Mouse (Mus musculus) testis, adult 2 months (tissue): ENCODE measurements around the gene Vegfa. TPM values are rescaled to one million over a fixed set of nuclear protein-coding genes. Genes with fewer than 3 reads are reported as not detected.
"Not testable (repeated sequence)": the region's sequence is repeated elsewhere in the genome, so short reads cannot be mapped to it uniquely, and the experiment has no call there.

Source experiments
- H3K27ac ChIP-seq: fragments of 200-500 bp; 2 replicates; pipeline ENCODE4 v1.5.1; 2012; ENCODE audit warnings: low read depth, low read length; ENCODE audit not compliant: control insufficient read depth, insufficient read depth
- H3K27me3 ChIP-seq: fragments of 200-500 bp; 2 replicates; pipeline ENCODE4 v1.6.1; 2012; ENCODE audit warnings: mild to moderate bottlenecking, low read length, moderate library complexity; ENCODE audit not compliant: control insufficient read depth, insufficient read depth
- H3K36me3 ChIP-seq: fragments of 200-500 bp; 2 replicates; pipeline ENCODE4 v1.6.1; 2012; ENCODE audit warnings: mild to moderate bottlenecking, low read length; ENCODE audit not compliant: control insufficient read depth, insufficient read depth
- H3K4me1 ChIP-seq: fragments of 200-500 bp; 2 replicates; pipeline ENCODE4 v1.6.1; 2012; ENCODE audit warnings: low read length; ENCODE audit not compliant: control insufficient read depth, insufficient read depth
- H3K4me3 ChIP-seq: fragments of 200-500 bp; 2 replicates; pipeline ENCODE4 v1.5.1; 2012; ENCODE audit warnings: low read depth, mild to moderate bottlenecking, low read length, moderate library complexity, mixed read lengths; ENCODE audit not compliant: control insufficient read depth
- CTCF ChIP-seq: fragments of 200-500 bp; IDR thresholded peaks from 2 replicates; pipeline ENCODE4 v1.5.1; 2012; ENCODE audit warnings: low read depth, mild to moderate bottlenecking, inconsistent platforms, low read length, moderate library complexity; ENCODE audit not compliant: control insufficient read depth, insufficient read depth, insufficient replicate concordance
- POLR2A ChIP-seq: fragments of 200-500 bp; IDR thresholded peaks from 2 replicates; pipeline ENCODE4 v1.6.1; 2012; ENCODE audit warnings: low read depth, mild to moderate bottlenecking, inconsistent platforms, low read length, moderate library complexity; ENCODE audit not compliant: control insufficient read depth
- polyA plus RNA-seq: library from polyadenylated mRNA; depleted of rRNA; stranded (reverse); fragments of >200 nt; gene quantifications from 2 replicates; pipeline ENCODE4 v1.2.3, GENCODE M21; 2012

The Vegfa gene
- polyA plus RNA-seq, 1 experiment = 13.2 TPM

- H3K4me1 ChIP-seq = no peaks in the 10 kb centered on the region
- no peak overlapping the region for H3K4me3 ChIP-seq
- H3K36me3 ChIP-seq = no peaks in the 10 kb centered on the region
- no peaks in the 10 kb centered on the region for H3K27me3 ChIP-seq
- TF ChIP-seq POLR2A = no peak
- TF ChIP-seq CTCF = no peak
- H3K27ac ChIP-seq = no peak overlapping the region
Observed at GRCm38 (mm10) chr17:45996921-45997444, 35.2 kb downstream of the Vegfa start.

- Histone ChIP-seq H3K36me3 (no peaks in the 10 kb centered on the region), H3K27ac (no peak overlapping the region), H3K27me3 (no peaks in the 10 kb centered on the region), H3K4me1 (no peaks in the 10 kb centered on the region), H3K4me3 (no peak overlapping the region)
- TF ChIP-seq POLR2A (no peak), CTCF (no peak)
Observed at GRCm38 (mm10) chr17:45994281-45994817, 37.8 kb downstream of the Vegfa start.

- H3K4me3 ChIP-seq = no peak overlapping the region
- no peaks in the 10 kb centered on the region for H3K4me1 ChIP-seq
- no peaks in the 10 kb centered on the region for H3K27me3 ChIP-seq
- no peak for TF ChIP-seq POLR2A
- no peak for TF ChIP-seq CTCF
- no peaks in the 10 kb centered on the region for H3K36me3 ChIP-seq
- no peak overlapping the region for H3K27ac ChIP-seq
Observed at GRCm38 (mm10) chr17:45986915-45987314, 45.3 kb downstream of the Vegfa start.

DNA sequence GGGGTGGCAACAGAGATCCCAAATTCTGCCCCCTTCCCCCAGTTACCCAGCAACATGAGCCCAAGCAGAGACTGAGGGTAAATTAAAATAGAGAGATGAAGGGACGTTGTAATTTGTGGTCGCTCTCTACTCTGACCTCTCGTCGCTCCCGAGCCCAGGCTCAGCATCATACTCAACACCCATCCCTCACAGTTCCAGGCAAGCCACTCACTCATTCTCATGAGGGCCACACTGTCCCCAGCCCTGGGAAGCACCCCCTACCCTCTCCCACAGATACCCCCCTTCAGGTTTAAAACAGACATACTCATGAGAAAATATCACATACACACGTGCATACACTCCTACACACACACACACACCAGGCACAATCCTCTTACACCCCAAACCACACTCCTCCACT, 45.8 kb downstream of the Vegfa start:
- H3K27ac ChIP-seq = no peak overlapping the region
- TF ChIP-seq POLR2A = no peak
- TF ChIP-seq CTCF = no peak
- H3K4me1 ChIP-seq = no peaks in the 10 kb centered on the region
- H3K27me3 ChIP-seq = no peaks in the 10 kb centered on the region
- no peaks in the 10 kb centered on the region for H3K36me3 ChIP-seq
- no peak overlapping the region for H3K4me3 ChIP-seq

DNA sequence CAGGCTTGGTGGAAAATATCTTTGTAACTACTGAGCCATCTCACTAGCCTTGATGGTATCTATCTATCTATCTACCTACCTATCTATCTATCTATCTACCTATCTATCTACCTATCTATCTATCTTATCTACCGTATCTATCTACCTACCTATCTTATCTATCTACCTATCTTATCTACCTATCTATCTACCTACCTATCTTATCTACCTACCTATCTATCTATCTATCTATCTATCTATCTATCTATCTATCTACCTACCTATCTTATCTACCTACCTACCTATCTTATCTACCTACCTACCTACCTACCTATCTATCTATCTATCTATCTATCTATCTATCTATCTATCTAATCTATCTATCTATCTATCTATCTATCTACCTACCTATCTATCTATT, 49.0 kb downstream of the Vegfa start:
- not testable (repeated sequence) for H3K4me1 ChIP-seq, H3K27ac ChIP-seq, H3K4me3 ChIP-seq, H3K36me3 ChIP-seq, H3K27me3 ChIP-seq

DNA sequence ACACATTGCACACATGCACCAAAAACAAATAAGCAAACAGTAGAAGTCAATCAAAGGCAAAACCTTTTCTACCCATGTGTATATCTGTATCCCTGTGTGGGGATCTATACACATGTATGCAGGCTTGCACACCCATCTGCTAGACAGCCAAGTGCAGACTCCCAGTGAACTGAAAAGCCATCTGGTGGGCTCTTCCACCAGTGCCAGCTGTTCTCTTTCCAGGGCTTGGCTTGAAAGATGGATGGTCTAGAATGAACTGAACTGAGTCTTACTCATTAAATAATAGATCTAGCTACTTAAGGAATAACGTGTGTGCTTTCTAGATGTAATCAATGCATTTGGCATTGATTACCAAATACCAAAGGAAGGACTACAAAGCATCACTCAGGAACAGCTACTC, 50.3 kb downstream of the Vegfa start:
- Histone ChIP-seq H3K27me3 (no peaks in the 10 kb centered on the region), H3K36me3 (no peaks in the 10 kb centered on the region), H3K4me1 (no peaks in the 10 kb centered on the region), H3K4me3 (no peak overlapping the region), H3K27ac (no peak overlapping the region)
- TF ChIP-seq POLR2A (no peak), CTCF (no peak)

DNA sequence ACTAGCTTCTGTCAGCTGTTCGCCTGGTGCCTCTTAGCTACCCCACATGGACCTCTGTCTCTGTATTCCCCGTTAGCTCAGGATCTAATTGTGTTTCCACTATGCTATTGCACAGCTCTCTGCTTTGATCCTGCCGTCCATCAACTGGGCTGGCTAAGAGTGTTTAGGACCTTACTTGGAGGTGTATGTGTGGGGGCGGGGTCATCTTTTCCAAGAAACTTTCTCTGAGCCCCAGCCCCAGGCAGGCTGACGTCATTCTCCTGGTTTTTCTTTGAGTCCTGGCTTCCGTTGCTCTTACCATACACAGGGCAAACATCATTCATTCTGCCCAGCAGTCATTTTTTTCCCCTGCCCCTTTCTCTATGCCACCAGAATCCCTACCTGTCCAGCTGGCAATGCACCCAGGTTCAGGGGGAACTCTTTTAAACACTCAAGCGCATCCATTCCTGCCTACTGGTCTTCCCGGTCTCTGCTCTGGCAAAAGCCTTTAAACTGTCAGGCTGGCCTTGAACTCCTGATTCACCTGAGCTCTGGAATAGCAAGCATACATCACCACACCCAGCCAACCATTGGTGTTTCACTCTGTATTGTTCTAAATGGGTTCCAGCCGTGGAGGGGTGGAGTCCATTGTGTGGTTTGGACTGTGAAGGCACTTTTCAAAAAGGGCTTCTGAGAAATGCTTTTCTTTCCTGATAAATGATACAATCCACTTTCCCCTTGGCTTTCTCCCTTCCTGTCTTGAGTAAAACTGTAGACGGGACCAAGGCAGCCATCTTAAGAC, 53.0 kb downstream of the Vegfa start:
- Histone ChIP-seq H3K36me3 (no peaks in the 10 kb centered on the region), H3K4me3 (no peak overlapping the region), H3K27ac (no peak overlapping the region), H3K4me1 (no peaks in the 10 kb centered on the region), H3K27me3 (no peaks in the 10 kb centered on the region)
- TF ChIP-seq CTCF = no peak

DNA sequence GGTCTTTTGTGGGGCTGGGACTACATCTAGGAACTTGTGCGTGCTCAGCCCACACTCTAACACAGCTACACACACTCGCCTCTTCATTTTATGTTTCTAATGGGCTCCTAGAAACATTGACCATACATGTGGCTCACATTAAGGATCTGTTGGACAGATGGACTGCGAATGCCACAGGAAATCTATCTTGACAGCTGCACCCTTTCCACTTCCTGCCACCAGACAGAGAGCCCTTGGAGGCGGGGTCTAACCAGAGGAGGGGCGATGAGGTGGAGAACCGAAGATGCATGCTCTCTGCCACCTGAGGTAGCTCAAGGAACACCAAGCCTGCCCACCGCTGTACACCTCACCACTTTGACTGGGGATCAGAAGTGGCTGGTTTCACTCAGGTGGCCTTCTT, 57.7 kb downstream of the Vegfa start:
- Histone ChIP-seq H3K27ac (no peak overlapping the region), H3K4me1 (no peaks in the 10 kb centered on the region), H3K27me3 (no peaks in the 10 kb centered on the region), H3K36me3 (no peaks in the 10 kb centered on the region), H3K4me3 (no peak overlapping the region)
- TF ChIP-seq CTCF (no peak), POLR2A (no peak)
